Mouse (Mus musculus) liver, adult (tissue): ENCODE data around the gene Uba52.

ENCODE experiments used
- GATA4 ChIP-seq: IDR thresholded peaks from 2 replicates; pipeline ENCODE4 v1.6.1; 2014; ENCODE audit warnings: mild to moderate bottlenecking, low read length; ENCODE audit not compliant: insufficient replicate concordance

Gene Uba52

GRCm38 (mm10) chr8:70463306-70463705, 47.3 kb downstream of the Uba52 start:
- TF ChIP-seq GATA4 = no peak

- TF ChIP-seq GATA4 = no peak
Measured at GRCm38 (mm10) chr8:70462516-70462813, 48.1 kb downstream of the Uba52 start.

- no peak for TF ChIP-seq GATA4
Measured at GRCm38 (mm10) chr8:70461765-70462515, 48.7 kb downstream of the Uba52 start.

- TF ChIP-seq GATA4 = no peak
Measured at GRCm38 (mm10) chr8:70460606-70461005, 50.0 kb downstream of the Uba52 start.

- TF ChIP-seq GATA4 = no peak
Measured at GRCm38 (mm10) chr8:70460199-70460598, 50.4 kb downstream of the Uba52 start.

GRCm38 (mm10) chr8:70459636-70460035, 51.0 kb downstream of the Uba52 start:
- TF ChIP-seq GATA4 = no peak

GRCm38 (mm10) chr8:70458462-70458861, 52.1 kb downstream of the Uba52 start:
- no peak for TF ChIP-seq GATA4
